Mouse (Mus musculus): Measurements from ENCODE around the gene Pld3.

Gene Pld3

DNA sequence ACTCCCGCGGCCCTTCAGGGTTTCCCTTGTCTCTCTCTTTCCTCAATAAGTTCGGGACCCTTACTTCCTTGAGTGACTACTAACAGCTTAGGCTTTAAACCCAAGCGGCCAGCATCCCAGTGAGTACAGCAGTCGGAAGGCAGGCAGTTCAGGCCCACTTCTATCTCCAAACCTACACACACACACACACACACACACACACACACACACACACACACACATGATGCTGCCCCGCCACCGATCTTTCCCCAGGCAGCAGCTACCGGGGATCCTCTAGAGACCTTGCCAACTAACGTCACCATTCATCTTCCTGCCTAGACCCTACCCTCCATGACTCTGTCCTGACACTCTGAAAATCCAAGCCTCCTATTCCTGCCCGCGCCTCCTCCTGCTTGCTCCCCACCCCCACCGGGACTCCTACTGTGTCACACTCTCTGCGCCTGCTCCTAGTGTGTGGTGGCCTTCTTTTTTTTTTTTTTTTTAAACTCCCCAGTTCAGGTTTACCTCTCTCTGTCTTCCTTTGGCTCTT, 65.2 kb downstream of the Pld3 start:
- peak; percentile 68 for DNase-seq (ENCODE audit: extremely low read depth, insufficient read length, low spot score)

DNA sequence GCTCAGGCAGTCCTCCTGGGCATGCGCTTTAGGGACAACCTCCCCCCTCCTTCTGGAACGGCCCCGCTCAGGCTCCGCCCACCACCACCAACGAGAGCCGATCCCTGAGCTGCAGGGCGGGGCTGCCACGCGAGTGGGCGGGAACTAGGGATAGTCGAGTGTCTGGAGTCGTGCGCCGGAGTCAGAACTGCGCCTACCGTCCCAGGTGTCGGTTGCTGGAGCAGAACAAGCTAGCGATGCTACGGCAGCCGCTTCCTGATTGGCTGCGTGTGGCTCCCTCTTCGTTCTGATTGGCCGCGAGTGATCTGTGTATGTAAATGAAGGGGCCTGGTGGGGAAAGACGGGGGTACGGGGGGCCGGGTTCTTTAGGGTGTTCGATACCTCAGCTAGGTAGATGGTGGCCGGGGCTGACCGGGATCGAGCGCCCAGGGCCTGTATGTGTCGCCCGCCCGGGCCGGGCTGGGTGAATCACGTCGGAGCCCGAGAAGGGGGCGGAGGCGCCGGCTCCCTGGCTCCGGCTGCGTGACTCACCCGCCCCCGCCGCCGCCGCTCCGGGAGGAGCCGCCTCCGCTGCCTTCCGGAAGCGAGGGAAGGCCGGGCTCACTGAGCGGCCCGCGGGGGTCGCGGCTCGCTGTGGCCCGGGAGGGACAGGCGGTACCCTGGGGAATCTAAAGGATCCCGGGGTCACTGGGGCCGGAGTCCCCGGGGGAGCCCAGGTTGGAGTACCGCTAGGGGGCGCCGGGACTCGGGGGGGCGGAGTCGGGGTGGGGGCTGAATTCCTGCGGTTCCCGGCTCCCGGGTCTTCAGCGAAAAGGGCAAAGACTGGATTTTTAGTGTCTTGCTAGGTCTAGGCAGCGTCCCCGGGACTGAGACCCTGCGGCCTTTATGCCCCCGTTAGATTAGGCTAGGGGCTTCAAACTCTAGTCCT, 66.0 kb downstream of the Pld3 start, which contains the start of gene Sertad1:
Gene Sertad1 (plus strand): TSS at position 141 of the 928 bp plus-strand sequence.
- DNase-seq (ENCODE audit: extremely low read depth, insufficient read length, low spot score), result peak; percentile 99

DNA sequence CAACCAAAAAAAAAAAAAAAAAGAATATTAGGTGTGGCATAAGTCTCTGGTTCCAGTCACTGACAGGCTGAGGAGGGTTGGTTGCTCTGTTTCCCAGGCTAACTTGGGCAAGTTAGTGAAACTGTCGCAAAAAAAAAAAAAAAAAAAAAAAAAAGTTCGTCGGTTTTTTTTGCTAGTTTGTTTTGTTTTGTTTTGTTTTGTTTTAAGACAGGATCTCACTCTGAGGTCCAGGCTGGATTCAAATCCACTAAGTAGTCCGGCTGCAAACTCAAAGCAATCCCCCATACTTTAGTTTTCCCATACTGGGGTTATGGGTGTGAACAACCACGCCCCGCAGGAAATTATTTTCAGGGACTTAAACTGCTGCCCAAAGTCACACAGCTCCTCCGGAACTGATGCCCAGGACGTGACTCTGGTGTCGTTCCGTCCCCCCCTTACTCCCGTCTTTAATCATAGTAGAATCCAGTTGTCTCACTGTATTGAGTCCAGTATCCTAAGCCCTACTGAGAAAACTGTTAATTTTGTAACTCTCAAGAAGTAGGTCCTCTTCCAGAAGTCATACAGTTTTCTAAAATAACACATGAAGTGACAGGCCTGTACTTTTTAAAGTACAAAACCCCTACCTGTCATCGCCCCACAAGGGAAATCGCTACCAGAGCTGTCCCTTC, 66.8 kb downstream of the Pld3 start:
- DNase-seq (ENCODE audit: extremely low read depth, insufficient read length, low spot score), result peak; percentile 45

DNA sequence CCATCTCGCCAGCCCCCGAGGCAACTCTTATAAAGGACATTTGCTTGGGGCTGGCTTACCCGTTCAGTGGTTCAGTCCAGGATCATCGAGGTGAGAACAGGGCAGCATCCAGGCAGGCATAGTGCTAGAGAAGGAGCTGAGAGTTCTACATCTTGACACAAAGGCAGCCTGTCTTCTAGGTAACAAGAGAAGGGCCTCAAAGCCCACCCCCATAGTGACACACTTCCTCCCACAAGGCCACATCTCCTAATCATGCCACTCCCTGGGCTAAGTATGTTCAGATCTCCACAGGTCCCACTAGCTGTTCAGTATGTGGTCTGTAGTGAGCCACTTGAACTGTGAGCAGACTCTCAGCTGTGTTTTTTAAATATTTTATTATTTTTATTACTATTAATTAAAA, 69.2 kb downstream of the Pld3 start:
- no peak for DNase-seq (ENCODE audit: extremely low read depth, insufficient read length, low spot score)
